Mouse (Mus musculus): ENCODE data around the gene Ctnnbl1. TPM values are rescaled to one million over a fixed set of nuclear protein-coding genes. Genes with fewer than 3 reads are reported as not detected.

Gene Ctnnbl1
- polyA plus RNA-seq, 1 experiment = 25.0 TPM

DNA sequence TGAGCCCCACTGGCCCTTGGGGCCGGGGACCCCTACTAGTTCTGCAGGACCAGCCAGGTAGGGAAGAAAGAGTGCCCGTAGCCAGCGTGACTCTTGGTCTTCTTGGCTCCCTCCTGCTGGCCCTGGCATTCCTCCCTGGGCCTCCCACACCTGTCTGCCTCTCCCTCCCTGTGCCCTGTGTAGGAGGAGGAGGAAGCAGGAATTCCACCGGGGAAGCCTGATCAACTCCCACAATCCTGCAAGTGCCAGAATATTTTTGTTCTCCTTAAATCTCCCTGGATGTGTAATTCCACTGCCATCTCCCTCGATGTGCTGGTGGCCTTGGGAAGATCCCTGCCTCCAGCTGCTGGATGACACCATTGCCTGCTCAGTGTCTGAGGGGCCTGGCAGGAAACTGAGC lies 187.3 kb downstream of the Ctnnbl1 start:
- no peak overlapping the region for H3K4me3 ChIP-seq (ENCODE audit: insufficient read depth, low read length)
- no peak overlapping the region for H3K27ac ChIP-seq (ENCODE audit: insufficient read depth, low read depth, low read length)
- no peak for TF ChIP-seq CTCF (IDR thresholded peaks at IDR 0.05; ENCODE audit: low read depth, low read length)
- no peaks in the 10 kb centered on the region for H3K4me1 ChIP-seq (ENCODE audit: control insufficient read depth, insufficient read depth, low read length)

DNA sequence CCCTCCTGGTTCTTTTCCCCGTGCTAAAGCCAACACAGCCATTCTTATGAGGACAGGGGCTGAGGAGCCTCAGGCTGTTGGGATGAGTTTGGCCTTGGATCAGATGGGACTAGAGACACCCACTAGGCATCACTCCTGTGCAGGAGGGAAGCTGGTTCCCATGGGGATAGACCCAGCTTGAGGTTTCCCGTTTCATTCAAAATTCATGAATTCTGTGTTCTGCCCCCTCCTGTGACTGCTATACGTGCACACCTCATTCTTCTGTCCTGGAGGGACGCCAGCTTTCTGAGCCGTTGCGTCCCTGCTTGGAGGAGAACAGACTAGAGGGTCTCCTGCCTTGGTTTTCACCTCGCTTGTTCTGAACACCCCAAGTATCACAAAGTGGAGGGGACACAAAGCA lies 189.3 kb downstream of the Ctnnbl1 start:
- H3K4me1 ChIP-seq (ENCODE audit: control insufficient read depth, insufficient read depth, low read length) = no peaks in the 10 kb centered on the region
- TF ChIP-seq POLR2A (IDR thresholded peaks at IDR 0.05; ENCODE audit: borderline replicate concordance, low read depth, low read length) (no peak), CTCF (IDR thresholded peaks at IDR 0.05; ENCODE audit: low read depth, low read length) (no peak)
- no peak overlapping the region for H3K4me3 ChIP-seq (ENCODE audit: insufficient read depth, low read length)
- no peak overlapping the region for H3K27ac ChIP-seq (ENCODE audit: insufficient read depth, low read depth, low read length)

DNA sequence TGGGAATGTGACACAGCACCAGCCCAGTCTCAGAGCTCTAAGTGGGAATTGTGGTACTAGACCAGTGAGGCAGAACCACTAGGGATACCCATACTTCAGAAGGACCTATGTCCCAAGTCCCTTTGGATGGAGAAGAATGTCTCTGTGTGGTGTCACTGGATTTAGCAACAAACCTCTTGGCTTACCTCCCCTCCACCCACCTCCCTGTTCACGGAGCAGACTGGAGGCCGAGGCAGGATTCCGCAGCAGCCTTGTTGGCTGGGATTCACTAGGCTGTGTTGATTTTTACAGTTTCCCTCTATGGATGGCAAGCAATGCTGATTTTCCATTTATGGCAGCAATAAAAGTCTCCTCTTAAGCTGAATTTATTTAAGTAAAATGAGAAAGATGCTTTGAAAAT lies 189.7 kb downstream of the Ctnnbl1 start:
- no peak overlapping the region for H3K4me3 ChIP-seq (ENCODE audit: insufficient read depth, low read length)
- no peak for TF ChIP-seq POLR2A (IDR thresholded peaks at IDR 0.05; ENCODE audit: borderline replicate concordance, low read depth, low read length)
- TF ChIP-seq CTCF (IDR thresholded peaks at IDR 0.05; ENCODE audit: low read depth, low read length) = no peak
- no peaks in the 10 kb centered on the region for H3K4me1 ChIP-seq (ENCODE audit: control insufficient read depth, insufficient read depth, low read length)
- H3K27ac ChIP-seq (ENCODE audit: insufficient read depth, low read depth, low read length) = no peak overlapping the region

- no peaks in the 10 kb centered on the region for H3K4me1 ChIP-seq (ENCODE audit: control insufficient read depth, insufficient read depth, low read length)
- no peak overlapping the region for H3K27ac ChIP-seq (ENCODE audit: insufficient read depth, low read depth, low read length)
- no peak overlapping the region for H3K4me3 ChIP-seq (ENCODE audit: insufficient read depth, low read length)
- TF ChIP-seq CTCF (IDR thresholded peaks at IDR 0.05; ENCODE audit: low read depth, low read length) (no peak), POLR2A (IDR thresholded peaks at IDR 0.05; ENCODE audit: borderline replicate concordance, low read depth, low read length) (no peak)
Observed at GRCm38 (mm10) chr2:157927397-157927796, 190.2 kb downstream of the Ctnnbl1 start.

- no peak for TF ChIP-seq POLR2A (IDR thresholded peaks at IDR 0.05; ENCODE audit: borderline replicate concordance, low read depth, low read length)
- TF ChIP-seq CTCF (IDR thresholded peaks at IDR 0.05; ENCODE audit: low read depth, low read length) = no peak
- Histone ChIP-seq H3K27ac (ENCODE audit: insufficient read depth, low read depth, low read length) (no peak overlapping the region), H3K4me3 (ENCODE audit: insufficient read depth, low read length) (no peak overlapping the region), H3K4me1 (ENCODE audit: control insufficient read depth, insufficient read depth, low read length) (no peaks in the 10 kb centered on the region)
Observed at GRCm38 (mm10) chr2:157927815-157928214, 190.6 kb downstream of the Ctnnbl1 start.

- TF ChIP-seq CTCF (IDR thresholded peaks at IDR 0.05; ENCODE audit: low read depth, low read length) (no peak), POLR2A (IDR thresholded peaks at IDR 0.05; ENCODE audit: borderline replicate concordance, low read depth, low read length) (no peak)
- no peak overlapping the region for H3K4me3 ChIP-seq (ENCODE audit: insufficient read depth, low read length)
- H3K27ac ChIP-seq (ENCODE audit: insufficient read depth, low read depth, low read length) = no peak overlapping the region
- H3K4me1 ChIP-seq (ENCODE audit: control insufficient read depth, insufficient read depth, low read length) = no peaks in the 10 kb centered on the region
Observed at GRCm38 (mm10) chr2:157932655-157933054, 195.5 kb downstream of the Ctnnbl1 start.

GRCm38 (mm10) chr2:157935444-157936171 lies 198.4 kb downstream of the Ctnnbl1 start:
- no peak overlapping the region for H3K4me3 ChIP-seq (ENCODE audit: insufficient read depth, low read length)
- H3K4me1 ChIP-seq (ENCODE audit: control insufficient read depth, insufficient read depth, low read length) = no peaks in the 10 kb centered on the region
- H3K27ac ChIP-seq (ENCODE audit: insufficient read depth, low read depth, low read length) = no peak overlapping the region
- no peak for TF ChIP-seq POLR2A (IDR thresholded peaks at IDR 0.05; ENCODE audit: borderline replicate concordance, low read depth, low read length)
- TF ChIP-seq CTCF (IDR thresholded peaks at IDR 0.05; ENCODE audit: low read depth, low read length) = no peak

GRCm38 (mm10) chr2:157936676-157937075 lies 199.5 kb downstream of the Ctnnbl1 start:
- TF ChIP-seq POLR2A (IDR thresholded peaks at IDR 0.05; ENCODE audit: borderline replicate concordance, low read depth, low read length) = no peak
- TF ChIP-seq CTCF (IDR thresholded peaks at IDR 0.05; ENCODE audit: low read depth, low read length) = no peak
- Histone ChIP-seq H3K4me3 (ENCODE audit: insufficient read depth, low read length) (no peak overlapping the region), H3K27ac (ENCODE audit: insufficient read depth, low read depth, low read length) (no peak overlapping the region), H3K4me1 (ENCODE audit: control insufficient read depth, insufficient read depth, low read length) (no peaks in the 10 kb centered on the region)

GRCm38 (mm10) chr2:157940586-157941185 lies 203.5 kb downstream of the Ctnnbl1 start:
- Histone ChIP-seq H3K27ac (ENCODE audit: insufficient read depth, low read depth, low read length) (no peak overlapping the region), H3K4me1 (ENCODE audit: control insufficient read depth, insufficient read depth, low read length) (no peaks in the 10 kb centered on the region), H3K4me3 (ENCODE audit: insufficient read depth, low read length) (no peak overlapping the region)
- TF ChIP-seq CTCF (IDR thresholded peaks at IDR 0.05; ENCODE audit: low read depth, low read length) = no peak
- no peak for TF ChIP-seq POLR2A (IDR thresholded peaks at IDR 0.05; ENCODE audit: borderline replicate concordance, low read depth, low read length)

Other genes starting within 250 kb of the Ctnnbl1 start
- not detected in 2 replicates for gene Nnat, start 177.3 kb upstream of the Ctnnbl1 start, polyA plus RNA-seq (2012; ENCODE audit: insufficient read depth, insufficient read length, missing spikeins)
- 33.5 and 37.3 TPM in 2 replicates for gene Blcap, start 166.1 kb upstream of the Ctnnbl1 start, polyA plus RNA-seq (2012; ENCODE audit: insufficient read depth, insufficient read length, missing spikeins)
- not detected in 2 replicates for gene Vstm2l, start 177.3 kb downstream of the Ctnnbl1 start, polyA plus RNA-seq (2012; ENCODE audit: insufficient read depth, insufficient read length, missing spikeins)

Data from bone marrow macrophage, adult 2 months (primary cell).